Mouse (Mus musculus) lung, adult 2 months (tissue): ENCODE results near the gene Tpk1. TPM values are rescaled to one million over a fixed set of nuclear protein-coding genes. Genes with fewer than 3 reads are reported as not detected.

ENCODE experiments used
- DNase-seq: peaks from one replicate; pipeline ENCODE4 v3.0.0; 2022
- H3K4me1 ChIP-seq: fragments of 200-500 bp; 2 replicates; pipeline ENCODE4 v1.6.1; 2011; ENCODE audit warnings: low read length; ENCODE audit not compliant: control insufficient read depth, insufficient read depth
- H3K4me3 ChIP-seq: fragments of 200-500 bp; replicated peaks from 2 replicates; pipeline ENCODE3; 2011; ENCODE audit warnings: low read depth, mild to moderate bottlenecking, control low read depth, low read length; ENCODE audit errors: extremely low read depth
- CTCF ChIP-seq: fragments of 200-500 bp; IDR thresholded peaks from 2 replicates; pipeline ENCODE4 v1.5.1; 2011; ENCODE audit warnings: mild to moderate bottlenecking, low read length, control low read depth; ENCODE audit not compliant: insufficient read depth
- POLR2A ChIP-seq: fragments of 200-500 bp; IDR thresholded peaks from 2 replicates; pipeline ENCODE4 v1.6.1; 2011; ENCODE audit warnings: low read depth, mild to moderate bottlenecking, control low read depth, low read length, borderline replicate concordance; ENCODE audit errors: extremely low read depth
- WGBS: fragments of 180-500 bp; shearing (Covaris S2); methylation state at CpG from one replicate; pipeline ENCODE4 v1.1.7; 2018; 5-methylcytosine and 5-hydroxymethylcytosine counted together
- polyA plus RNA-seq: library from polyadenylated mRNA; depleted of rRNA; stranded (reverse); fragments of >200 nt; gene quantifications from 2 replicates; pipeline ENCODE4 v1.2.3, GENCODE M21; 2012

Tpk1 gene
- polyA plus RNA-seq, 1 experiment, result 3.3 TPM

DNA sequence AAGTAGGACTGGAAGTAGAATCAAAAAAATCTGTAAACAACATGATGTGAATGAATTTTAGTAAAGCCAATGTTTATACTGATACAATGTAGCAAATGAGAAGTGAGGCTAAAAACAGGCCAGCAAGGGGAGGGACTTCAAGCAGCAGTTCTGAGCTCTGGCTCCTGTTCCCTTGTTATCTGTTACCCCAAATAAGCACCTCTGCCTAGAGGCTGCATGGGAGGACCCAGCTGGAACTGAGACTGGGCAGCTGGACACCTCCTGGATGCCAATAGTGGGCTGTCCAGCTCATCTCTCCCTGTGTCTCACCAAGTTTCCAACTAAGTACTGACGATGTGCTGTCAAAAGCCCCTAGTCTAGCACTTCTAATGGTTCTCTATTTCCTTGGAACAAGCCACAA, 257.1 kb downstream of the Tpk1 start:
- WGBS, result 79% methylated on average over 1 of the region's 1 CpGs
- no peak for DNase-seq
- Histone ChIP-seq H3K4me3 (no peak overlapping the region), H3K4me1 (no peaks in the 10 kb centered on the region)
- TF ChIP-seq POLR2A, result no peak
- TF ChIP-seq CTCF, result no peak

DNA sequence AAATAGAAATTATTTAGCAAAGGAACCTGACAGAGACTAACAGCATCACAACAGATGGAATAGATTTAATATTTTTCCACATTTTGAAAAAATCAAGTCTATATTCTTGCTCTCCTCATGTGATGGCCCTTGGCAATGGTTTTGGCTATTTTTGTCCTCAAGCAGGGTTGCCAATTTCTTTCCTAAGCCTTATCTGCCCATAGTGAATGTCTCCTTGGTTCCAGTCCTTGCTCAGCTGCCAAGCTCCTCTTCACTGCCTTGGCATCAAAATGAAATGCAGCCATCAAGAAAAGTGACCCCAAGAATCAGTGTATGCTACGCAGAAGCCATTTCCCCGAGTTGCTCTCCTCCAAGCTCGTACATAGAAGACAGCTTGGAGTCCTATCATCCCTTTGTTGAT, 263.0 kb downstream of the Tpk1 start:
- H3K4me3 ChIP-seq, result no peak overlapping the region
- H3K4me1 ChIP-seq, result no peaks in the 10 kb centered on the region
- DNase-seq, result no peak
- no peak for TF ChIP-seq POLR2A
- TF ChIP-seq CTCF, result no peak
- WGBS, result 60% methylated on average over 3 of the region's 3 CpGs

DNA sequence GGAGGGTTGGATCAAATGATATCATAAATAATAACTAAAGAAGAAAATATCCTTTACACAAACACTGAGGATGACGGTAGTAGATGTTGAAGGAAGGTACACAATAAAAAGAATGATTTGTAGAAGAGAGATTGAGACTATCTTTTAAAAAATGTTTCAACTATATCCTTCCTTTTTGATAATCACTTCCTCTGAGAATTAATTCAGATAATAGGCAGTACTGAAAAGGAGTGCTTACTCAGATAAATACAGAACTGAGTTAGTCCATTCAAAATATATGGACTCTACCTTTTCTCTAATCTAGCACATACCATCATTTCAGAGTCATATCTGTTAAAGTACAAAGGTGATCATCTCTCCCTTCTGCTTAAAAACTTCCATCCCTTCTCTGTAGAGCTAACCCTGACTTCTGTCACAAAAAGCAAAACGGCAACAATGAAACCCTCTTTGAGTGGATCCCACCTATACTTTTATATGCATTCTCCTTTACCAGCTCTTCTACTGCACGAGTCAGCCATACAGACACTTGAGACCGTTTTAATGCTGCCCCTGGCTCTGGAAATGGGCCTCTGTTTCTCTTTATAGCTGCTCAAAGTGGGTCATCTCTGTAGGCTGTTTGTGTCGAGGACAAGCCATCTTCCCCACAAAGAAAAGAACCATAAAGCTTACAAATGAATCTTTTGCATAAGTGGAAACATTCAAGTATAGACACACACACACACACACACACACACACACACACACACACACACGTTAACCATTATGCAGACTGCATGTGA, 263.7 kb downstream of the Tpk1 start:
- Histone ChIP-seq H3K4me1 (no peaks in the 10 kb centered on the region), H3K4me3 (no peak overlapping the region)
- DNase-seq, result no peak
- 72% methylated on average over 6 of the region's 6 CpGs for WGBS
- TF ChIP-seq CTCF (no peak), POLR2A (no peak)

DNA sequence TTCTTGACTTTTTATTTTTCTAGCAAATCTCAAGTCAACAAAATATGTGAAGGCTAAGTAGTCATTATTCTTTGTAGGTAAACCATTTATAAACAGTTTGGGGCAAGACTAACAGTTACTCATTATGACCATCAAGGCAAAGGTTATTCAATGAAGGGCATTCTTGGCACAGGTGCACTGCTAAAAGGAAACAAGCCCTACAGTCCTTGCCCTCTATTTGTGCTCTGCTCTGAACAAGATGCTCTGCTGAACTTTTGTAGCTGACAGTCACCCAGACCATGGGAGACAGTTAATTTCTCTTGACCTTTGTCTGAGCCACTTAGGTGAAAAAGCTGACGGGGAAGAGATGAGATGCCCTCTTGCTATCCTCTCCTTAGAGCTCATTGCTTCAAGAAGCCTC, 269.7 kb downstream of the Tpk1 start:
- Histone ChIP-seq H3K4me1 (no peaks in the 10 kb centered on the region), H3K4me3 (no peak overlapping the region)
- no peak for TF ChIP-seq POLR2A
- DNase-seq, result no peak
- 91% methylated on average over 1 of the region's 1 CpGs for WGBS

DNA sequence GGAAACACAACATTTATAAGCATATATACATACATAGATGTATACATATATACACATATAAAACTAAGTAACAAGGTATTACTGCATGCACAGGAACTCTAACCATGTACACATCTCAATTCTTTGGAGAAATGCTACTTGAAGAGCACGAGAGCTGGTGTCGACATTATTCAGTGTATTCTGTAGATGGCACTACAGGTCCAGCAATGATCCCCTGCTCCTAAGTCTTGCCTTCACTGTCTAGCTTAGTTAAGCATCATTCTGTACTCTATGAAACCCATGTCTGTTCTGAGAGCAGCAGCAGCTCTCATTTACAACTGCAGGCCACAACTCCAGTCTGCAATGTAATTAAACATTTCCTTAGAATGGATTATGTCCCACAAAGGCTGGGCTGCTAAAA, 270.5 kb downstream of the Tpk1 start:
- H3K4me3 ChIP-seq, result no peak overlapping the region
- no peak for DNase-seq
- WGBS, result 55% methylated on average over 2 of the region's 2 CpGs
- no peak for TF ChIP-seq POLR2A
- peak; percentile 13; the same call in 1 of the 2 replicates for TF ChIP-seq CTCF
- no peaks in the 10 kb centered on the region for H3K4me1 ChIP-seq

DNA sequence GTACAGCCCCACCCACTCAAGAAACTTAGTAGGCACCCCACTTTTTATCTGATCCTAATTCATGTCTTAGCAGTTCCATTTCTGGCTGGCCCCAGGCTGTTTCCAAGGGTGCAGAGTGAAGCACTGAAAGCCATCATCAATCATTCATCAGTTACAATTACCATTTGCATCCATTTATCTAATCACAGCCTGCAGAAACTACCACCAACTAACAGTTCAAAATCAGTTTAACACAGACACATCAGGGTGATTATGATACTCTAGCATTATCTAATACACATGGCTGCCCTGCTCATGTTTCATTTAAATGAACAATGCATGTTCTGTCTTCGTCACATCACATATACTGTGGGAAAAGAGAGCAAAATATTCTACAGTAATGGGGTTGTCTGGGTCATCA, 274.7 kb downstream of the Tpk1 start:
- TF ChIP-seq POLR2A, result no peak
- TF ChIP-seq CTCF, result no peak
- no peak overlapping the region for H3K4me3 ChIP-seq
- no peaks in the 10 kb centered on the region for H3K4me1 ChIP-seq
- no peak for DNase-seq
- WGBS, result 85% methylated on average over 1 of the region's 1 CpGs

DNA sequence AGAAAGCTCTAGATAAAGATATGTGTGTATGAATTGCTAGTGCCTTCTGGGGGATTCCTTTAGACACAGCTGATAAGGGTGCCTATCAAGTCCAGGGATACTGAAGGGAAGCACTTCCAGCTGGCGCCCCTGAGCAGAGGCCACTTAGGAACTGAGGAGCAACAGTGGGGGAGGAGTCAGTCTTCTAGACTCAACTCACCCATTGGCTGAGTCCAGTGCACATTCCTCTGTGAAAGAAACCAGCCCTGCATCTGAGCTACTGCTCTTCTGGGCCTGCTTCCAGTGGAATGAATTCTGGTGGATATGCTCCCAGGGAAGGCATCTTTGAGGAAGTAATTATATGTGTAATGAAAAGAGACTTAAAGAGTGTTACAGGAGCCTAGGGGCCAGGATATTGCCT, 278.8 kb downstream of the Tpk1 start:
- TF ChIP-seq POLR2A, result no peak
- no peak for TF ChIP-seq CTCF
- no peak for DNase-seq
- WGBS, result 56% methylated on average over 1 of the region's 1 CpGs

DNA sequence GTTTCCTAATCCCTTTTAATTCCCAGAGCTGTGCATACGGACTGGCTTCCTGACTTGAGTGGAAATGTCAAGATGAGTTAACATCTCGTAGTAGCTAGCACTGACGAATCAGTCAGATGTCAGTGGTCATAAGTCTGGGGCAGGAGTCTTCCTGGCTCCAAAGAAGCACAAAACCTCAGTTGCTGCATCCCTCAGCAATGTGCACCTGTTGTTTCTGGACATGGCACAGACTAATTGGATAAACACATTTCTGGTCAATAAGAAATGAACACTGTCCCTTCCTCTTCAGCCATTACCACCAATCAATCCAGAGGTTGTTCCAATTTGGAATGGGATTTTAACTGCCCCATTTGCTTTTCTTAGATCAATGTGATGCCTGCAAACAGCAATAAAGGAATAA, 281.2 kb downstream of the Tpk1 start:
- DNase-seq, result no peak
- Histone ChIP-seq H3K4me3 (no peak overlapping the region), H3K4me1 (no peaks in the 10 kb centered on the region)
- WGBS, result 62% methylated on average over 3 of the region's 3 CpGs
- TF ChIP-seq CTCF, result no peak
- no peak for TF ChIP-seq POLR2A

More for the DNA sequence above, 278.8 kb downstream of the Tpk1 start:
- H3K4me1 ChIP-seq, result no peaks in the 10 kb centered on the region
- no peak overlapping the region for H3K4me3 ChIP-seq

DNA sequence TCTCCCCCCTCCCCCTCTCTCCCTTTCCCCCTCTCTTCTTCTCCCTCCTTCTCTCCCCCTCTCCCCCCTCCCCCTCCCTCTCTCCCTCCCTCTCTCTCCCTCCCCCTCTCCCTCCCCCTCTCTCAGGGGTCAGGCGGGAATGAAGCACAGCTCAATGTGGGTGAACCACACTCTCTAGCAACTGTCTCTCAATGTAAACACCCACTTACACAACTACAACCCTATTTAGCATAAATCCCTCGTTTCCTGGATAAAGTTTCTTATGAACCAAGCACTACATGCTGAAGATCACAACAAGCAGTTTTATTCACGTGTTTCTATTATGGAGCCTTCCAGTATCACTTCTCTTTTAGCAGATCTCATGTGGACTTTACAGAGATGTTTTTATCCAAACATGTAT, 281.8 kb downstream of the Tpk1 start:
- 60% methylated on average over 3 of the region's 3 CpGs for WGBS
- H3K4me1 ChIP-seq, result no peaks in the 10 kb centered on the region
- DNase-seq, result no peak
- TF ChIP-seq CTCF, result no peak
- TF ChIP-seq POLR2A, result no peak
- H3K4me3 ChIP-seq, result no peak overlapping the region

DNA sequence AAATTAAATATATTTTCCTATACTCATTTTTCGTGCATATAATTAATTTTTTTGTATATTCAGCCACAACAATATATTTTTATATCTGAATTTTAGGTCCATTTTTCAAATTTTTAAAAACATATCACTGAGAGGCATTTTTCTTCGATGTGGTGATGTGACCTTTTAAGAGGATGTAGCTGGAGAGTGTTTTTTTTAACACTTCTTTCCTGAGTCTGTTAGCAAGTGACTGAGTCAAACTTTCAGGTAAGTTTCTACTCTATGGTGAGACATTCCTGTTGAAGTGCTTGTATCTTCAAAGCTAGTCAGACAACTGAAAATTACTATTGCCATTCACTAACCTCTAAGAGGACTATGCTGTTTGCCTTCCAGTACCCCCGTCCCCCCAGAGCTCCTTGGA, 283.3 kb downstream of the Tpk1 start:
- H3K4me3 ChIP-seq, result no peak overlapping the region
- H3K4me1 ChIP-seq, result no peaks in the 10 kb centered on the region
- WGBS, result 82% methylated on average over 3 of the region's 3 CpGs
- no peak for TF ChIP-seq CTCF
- no peak for TF ChIP-seq POLR2A
- no peak for DNase-seq

DNA sequence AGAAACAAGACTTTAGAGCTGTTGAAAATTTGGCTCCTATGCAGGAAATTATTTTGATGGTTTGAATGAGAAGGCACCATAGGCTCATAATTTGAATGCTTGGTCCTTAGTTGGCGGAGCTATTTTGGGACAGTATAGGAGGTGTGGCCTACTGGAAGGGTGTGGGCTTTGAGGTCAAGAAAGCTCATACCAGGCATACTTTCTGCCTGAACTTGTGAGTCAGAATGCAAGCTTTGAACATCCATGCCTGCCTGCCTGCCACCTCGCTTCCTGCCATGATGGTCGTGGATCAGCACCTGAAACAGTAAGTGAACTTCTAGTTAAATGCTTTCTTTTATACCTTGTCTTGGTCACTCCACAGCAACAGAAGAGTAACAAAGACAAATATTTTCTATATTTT, 283.8 kb downstream of the Tpk1 start:
- Histone ChIP-seq H3K4me3 (no peak overlapping the region), H3K4me1 (no peaks in the 10 kb centered on the region)
- TF ChIP-seq CTCF (no peak), POLR2A (no peak)
- DNase-seq, result no peak
- WGBS, result 70% methylated on average over 3 of the region's 3 CpGs
